Mouse (Mus musculus) gastrocnemius, adult 8-10 months (tissue): Measurements from ENCODE around the gene Gxylt1. TPM values are rescaled to one million over a fixed set of nuclear protein-coding genes. Genes with fewer than 3 reads are reported as not detected.
"Not testable (repeated sequence)": the region's sequence is repeated elsewhere in the genome, so short reads cannot be mapped to it uniquely, and the experiment has no call there.

Experiments
- DNase-seq, 2 experiments: peaks; one replicate each; pipeline ENCODE4 v3.0.0; 2022; ENCODE audit warnings: low spot score in 2 of 2
- total RNA-seq, 4 experiments: library from RNA; stranded (reverse); gene quantifications; 2 replicates each; pipeline ENCODE4 v1.2.4; 2022

Gxylt1 gene
- total RNA-seq, 4 experiments from 2014 or later, result 5.0 to 7.5 (median 6.5) TPM

DNA sequence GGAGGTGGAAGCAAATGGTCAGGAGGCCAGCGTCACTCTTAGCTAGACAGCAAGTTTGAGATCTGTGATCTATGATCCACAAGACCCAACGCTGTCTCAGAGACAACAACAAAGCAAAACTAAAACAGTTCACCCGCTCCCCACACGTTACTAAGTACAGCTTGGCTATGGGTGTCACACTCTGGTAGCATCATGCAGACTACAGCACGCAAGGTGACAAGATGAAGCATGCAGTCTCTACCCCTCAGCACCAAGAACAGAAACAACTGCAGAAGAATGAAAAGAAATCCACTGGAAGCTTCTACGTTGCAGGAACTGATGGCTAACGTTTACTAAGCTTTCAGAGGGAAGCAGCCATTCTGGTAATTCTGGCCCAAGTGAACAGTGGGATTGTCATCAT, 11.4 kb downstream of the Gxylt1 start:
- no peak for DNase-seq

DNA sequence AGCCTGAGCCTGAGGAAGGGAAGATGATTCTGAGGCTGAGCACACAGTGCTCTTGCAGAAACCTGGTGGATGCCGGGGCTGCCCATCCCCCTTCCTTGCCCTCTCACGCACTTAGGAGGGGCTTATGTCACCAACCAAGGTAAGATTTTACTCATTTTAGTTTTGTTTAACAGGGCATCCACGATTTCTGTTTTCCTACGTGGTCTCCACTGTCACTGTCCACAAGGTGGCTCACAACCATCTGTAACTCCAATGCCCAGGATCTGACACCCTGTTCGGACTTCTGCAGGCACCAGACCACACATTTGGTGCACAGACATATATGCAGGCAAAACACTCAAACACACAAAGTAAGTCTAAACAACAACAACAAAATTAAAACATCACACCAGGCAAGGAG, 12.2 kb downstream of the Gxylt1 start:
- DNase-seq, result no peak

DNA sequence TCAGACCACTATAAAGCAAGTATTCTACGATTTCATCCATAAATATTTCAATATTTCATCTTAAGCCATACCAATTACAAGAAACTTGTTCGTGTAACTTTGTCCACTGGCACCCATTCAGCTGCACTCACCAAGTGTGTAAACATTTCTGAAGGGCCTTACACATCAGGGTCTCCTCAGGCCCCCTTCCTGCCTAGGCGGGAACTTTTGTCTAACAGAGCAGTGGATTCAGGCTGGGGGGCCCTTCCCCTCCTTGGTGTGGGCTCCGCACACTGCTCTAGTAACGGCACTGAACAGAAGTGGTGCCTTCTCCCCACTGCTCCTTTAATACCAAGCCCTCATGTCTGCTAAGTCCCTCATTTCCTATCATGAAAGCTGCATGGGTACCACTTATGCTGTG, 12.7 kb downstream of the Gxylt1 start:
- no peak for DNase-seq

DNA sequence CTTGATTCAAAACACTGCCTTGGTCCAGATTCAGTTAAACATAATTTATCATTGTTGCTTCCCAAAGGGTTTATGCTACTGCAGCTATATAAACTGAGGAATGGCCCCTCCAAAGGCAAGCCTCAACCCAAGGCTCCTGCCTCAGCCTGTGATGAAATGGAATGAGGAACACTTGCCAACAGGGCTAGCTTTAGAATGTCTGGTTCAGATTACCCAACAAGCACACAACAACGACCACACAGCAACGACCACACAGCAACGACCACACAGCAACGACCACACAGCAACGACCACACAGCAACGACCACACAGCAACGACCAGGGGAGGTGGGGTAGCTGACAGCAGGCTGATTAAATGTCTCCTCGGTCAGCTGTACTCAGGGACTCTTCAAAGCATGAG, 15.0 kb downstream of the Gxylt1 start:
- no peak for DNase-seq

DNA sequence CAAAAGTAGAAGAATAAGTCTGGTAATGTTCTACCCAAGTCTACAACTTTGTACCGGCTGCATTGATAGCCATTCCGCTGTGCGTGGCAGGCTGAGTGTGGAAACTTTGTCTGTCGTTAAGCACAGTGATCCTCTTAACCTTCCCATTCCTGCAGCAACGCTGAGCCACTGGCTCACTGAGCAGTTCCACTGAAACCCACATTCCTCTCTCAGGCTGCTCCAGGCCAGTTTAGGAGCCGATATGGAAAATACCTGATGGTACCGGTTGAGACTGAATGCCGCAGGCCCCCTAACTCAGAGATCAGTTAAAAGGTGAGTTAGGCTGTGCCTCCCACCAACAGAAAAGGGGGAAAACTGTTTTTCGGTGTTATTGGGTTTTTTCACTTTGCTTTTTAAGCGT, 19.7 kb downstream of the Gxylt1 start:
- DNase-seq, result no peak

DNA sequence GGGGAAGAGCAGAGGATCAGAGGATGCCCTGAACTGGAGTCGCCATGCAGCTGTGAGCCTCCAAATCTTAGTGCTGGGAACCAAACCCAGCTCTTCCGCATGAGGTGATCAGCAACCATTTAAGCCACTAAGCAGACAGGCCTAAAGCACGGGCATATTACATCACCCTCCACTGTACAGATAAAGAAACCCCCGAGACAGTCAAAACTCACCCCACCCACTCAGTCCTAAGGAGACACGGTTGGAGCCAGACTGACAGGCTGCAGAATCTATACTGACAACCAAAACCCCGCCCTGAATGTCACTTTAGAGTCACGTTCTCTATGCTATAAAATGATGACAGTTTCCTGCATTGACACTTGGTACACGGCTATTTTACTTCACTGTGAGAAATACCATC, 21.8 kb downstream of the Gxylt1 start:
- no peak for DNase-seq

DNA sequence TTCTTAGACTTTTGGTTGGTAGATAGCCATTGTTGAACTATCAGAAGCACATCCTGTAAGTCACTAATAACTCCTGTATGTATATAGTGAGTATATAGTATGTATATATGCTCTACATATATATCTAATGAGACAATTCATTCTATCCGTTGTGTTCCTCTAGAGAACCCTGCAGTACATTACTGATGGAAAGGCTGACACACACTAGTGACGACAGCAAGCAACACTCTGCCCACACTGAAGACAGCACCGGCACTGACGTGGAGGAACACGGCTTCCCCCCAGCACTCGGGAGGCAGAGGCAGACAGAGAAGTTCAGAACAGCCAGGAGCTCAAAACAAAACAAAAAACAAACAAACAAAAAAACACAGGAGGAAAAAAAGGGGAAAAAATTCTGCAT, 22.6 kb downstream of the Gxylt1 start:
- no peak for DNase-seq

DNA sequence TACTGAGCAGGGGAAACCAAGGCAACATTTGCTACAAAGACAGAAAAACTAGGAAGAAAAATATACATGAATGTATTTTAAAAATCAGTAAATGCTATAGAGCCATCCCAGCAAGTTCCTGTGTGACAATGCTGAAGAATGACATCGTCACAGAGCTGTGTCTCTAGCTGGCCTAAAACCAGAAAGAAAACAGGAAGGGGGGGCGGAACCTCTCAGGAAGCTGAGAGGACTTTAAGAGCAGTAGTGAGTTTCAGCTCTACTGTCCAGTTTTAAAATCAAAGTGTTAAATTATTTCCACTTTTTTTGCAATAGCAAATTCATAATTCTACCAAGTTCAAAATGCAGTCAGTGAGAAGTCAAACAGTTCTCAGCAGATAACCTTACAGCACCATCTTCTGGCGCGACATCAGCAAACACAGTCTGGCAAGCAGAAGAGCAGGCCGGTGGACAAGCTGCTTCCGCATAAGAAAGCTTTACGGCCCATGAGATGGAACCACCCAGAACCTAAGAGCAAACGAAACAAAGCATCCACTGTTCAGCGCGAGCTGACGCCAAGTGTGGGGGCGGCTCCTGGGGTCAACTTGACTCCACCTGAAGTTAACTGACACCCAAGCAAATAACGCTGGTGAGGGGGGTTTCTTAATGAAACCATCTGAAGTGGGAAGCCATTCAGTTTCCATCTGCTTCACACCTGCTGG, 23.3 kb downstream of the Gxylt1 start:
- DNase-seq, result no peak

DNA sequence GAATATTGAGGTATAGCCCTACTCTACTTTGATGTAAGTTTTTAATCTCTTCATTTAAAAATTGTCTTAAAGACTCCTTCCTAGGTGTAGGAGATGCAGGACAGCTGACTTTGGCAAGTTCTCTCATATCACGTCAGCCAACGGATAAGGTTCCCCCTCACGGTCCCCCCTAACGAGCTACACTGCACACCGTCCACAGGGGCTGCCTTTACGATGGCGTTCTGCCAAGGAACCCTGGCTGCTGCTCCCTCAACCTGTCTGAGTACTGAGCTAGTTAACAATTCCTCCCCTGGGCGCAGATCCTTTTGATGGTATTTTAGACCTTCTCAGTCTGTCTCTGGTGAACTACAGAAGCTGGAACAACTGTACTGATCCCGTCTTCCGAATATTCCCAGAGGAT, 31.8 kb downstream of the Gxylt1 start:
- no peak for DNase-seq

DNA sequence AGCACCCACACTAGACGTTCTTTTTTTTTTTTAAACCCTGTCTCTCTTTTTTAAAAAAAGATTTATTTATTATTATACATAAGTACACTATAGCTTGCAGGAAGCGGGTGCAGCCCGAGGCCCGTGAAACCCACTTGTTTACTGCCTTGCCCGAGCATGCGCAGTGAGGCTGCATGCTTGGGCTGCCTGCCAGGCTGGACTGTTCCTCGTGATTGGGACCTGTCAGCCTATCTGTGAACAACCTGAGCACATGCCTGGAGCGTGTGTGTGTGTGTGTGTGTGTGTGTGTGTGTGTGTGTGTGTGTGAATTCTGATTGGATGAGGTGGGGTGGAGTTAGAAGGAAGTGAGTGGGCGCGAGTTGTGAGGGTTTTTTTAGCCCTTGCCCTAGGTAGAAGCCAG, 38.5 kb downstream of the Gxylt1 start:
- not testable (repeated sequence) for DNase-seq

DNA sequence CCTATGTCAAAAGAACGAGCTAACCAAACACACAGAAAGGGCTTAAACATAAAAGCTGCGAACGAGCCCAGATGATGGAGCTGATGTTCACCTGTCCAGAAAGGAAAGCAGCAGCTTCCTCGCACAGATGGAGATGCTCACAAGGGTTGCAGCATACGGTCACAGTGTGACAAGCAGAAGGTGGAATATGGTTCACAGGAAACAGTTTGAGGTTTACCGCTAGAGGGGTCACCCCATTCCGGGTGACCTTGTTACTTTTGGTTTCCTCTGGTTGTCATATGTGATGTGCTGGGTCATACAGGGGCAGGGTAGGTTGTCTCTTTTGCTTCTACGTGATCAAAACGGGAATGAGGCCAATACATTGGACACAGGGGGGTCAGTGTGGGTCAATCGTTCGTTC, 46.0 kb downstream of the Gxylt1 start:
- no peak for DNase-seq

DNA sequence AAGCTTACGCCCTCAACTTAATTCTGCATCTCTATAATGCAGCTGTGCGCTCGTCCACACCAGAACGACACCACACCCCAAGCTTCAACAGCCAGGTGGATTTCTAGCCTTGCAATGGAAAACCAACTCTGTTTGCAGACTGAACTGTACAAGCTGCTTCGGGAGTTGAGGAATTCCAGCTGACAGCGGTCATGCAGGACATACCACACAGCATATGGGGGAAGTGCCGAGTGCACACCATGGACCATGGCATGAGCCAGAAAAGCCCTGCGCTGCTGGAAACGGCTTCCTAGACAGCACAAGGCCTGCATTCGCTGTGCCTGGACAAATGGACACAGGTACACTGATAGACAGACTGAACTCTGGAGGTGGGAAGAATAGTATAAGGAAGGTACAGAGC, 46.6 kb downstream of the Gxylt1 start:
- no peak for DNase-seq

DNA sequence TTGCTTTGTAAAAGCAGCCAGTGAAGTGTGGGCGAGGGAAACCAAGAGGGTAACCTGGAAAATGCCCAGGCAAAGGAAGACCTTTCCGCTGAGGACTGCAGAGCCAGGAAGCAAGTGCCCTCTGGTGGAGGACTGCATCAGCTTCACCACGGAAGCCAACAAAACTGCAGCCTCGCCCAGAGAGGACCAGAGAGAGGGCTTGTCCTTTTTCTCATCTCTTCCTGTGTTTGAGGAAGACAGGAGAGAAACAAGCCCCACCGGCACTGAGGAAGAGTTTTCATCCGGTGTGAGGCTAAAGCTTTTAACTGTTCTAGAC, 47.3 kb downstream of the Gxylt1 start:
- DNase-seq, result no peak

DNA sequence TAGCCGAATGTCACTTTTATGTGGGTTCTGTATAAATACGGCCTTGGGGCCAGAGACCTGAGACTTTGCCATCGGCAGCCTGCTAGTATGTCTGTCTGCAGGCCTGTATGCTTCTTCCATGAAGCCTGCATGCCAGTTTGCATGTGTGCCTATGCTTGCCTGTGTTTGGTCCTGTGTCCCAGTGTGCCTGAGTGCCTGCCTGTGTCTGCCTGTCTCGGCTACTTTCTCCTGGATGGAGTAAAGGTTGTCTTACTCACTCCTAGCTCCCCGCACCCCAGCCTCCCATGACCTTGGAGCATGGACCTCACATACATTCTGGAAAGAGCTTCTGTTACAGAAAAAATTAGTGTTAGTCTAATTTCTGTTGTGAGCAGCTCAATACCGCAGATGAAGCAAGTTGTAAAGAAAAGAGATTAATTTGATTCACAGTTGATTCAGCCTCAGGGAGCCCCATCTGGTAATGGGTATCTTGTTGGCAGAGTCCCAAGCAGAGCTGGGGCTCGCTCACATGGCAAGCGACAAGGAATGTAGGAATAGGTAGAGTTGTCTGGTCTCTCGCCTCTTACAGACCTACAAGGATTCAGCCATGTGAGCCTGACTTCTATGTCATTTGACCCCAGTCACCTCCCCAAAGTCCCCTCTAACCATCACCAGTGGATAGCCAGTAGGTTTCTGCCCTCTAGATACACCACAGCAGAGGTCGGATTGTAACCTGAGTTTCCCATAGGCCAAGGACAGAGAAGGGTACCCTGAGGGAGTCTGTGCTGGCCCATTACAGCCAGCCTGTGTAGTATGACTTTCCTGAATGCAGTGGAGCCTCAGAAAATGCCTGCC, 47.8 kb downstream of the Gxylt1 start:
- DNase-seq, result no peak

DNA sequence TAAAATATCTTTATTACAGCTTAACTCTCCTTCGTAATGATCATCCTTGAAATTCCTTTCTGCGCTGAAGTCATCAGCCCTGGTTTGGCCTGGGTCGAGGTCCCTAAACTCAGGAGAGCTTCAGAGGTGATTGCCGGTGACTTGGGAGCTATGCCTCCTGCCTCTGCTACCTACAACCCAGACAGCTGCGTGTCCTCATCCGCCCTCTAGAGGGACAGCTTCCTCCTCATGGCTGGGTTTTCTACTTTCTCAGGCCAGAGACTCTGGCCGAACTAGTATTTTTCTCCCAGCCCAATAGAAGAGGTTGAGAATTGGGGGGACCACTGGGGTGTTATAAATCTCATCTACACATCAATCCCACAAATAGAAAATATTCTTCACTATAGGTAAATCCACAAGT, 52.5 kb downstream of the Gxylt1 start:
- DNase-seq, result no peak

DNA sequence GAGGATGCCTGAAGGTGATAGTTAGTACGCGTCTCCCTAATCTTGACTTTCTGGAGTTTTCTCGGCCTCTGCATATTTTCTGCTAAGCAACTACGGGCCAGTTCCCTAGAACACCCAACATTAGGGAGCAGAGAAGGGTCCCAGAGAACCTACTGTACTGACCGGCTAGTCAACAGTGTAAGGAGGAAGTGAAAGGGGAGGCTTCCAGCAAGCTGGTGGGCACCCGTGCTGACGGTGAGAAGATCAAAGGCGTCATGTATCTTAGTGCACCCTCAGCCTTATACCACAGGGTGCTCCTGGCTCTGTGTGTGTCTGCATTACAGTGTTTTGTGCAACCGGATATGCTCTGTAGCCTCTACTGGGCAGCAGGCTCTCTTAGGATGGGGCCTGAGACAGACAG, 62.4 kb downstream of the Gxylt1 start:
- DNase-seq, result no peak

DNA sequence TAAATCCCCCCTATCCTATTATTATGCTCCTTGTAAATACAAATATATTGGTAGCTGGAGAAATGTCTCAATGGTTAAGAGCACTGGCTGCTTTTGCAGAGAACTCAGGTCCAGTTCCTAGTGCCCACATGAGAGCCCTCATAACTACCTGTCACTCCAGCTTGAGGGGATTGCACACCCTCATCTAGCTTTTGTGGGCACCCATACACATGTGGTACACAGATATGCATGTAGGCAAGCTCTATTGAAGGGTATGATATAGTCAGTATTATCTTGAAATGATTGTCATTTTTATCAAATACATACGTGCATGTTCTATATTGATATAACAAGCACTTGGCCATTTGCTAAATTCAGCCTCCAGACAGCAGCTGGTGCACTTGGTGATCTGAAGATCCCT, 70.1 kb downstream of the Gxylt1 start:
- no peak for DNase-seq

DNA sequence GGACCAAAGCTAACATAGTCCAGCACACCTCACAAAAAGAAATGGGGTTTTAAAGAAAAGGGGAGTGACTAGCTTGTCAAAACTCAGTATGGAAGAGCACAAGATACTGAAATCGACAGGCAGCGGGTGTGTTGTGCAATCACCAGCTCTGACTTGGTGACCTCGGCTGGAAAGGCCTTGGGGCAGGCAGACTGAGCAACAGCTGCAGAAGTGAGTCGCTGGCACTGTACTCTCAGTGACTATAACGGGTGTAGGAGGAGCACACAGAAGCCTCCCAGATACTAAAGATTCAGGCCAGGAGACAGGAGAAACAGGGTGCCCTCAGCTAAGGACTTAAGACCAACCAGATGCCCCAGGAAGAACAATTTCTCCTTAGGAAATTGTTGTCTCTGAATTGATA, 73.0 kb downstream of the Gxylt1 start:
- no peak for DNase-seq

DNA sequence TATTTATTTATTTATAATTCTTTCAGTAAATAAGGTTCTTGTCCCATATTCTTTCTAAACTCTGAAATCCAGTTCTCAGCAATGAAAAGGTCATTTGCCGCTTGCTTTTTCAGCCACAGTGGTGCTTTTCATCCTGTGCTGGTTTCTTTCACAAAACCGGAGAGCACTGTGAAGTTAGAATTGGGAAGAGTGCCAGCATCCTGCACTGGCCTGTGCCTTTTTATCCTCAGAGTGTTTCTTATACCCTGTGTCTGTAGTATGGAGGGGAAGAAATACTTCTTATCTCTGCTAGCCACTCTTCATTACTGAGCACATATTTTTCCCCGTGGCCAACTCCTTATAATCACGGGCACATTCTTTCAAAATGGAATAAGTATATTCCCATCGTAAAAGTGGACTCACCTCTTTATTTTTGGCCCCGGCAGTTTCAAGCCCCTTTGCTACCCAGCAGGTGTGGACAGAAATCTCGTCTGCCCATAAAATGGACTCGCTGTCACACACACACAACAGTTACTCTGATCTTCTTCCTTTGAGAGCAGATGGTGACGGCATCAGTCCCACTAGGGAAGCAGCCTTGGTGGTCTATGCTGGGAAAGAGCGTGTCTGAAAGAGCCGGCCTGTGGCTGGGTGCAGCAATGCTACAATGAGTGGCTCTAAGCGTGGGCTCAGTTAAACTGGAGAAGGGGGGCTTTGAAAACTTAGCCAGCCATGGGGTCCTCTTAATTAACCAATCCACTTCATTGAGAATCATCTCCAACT, 83.4 kb downstream of the Gxylt1 start:
- DNase-seq, result no peak
